Mouse (Mus musculus) midbrain, embryonic 10.5 days (tissue): Measurements from ENCODE around the gene Fpgs. TPM values are rescaled to one million over a fixed set of nuclear protein-coding genes. Genes with fewer than 3 reads are reported as not detected.
A peak's percentile ranks its signal among the peaks of the same experiment; 100 is the strongest.

Experiments used
- DNase-seq: peaks from one replicate; pipeline ENCODE4 v3.0.0-alpha.2; 2017; ENCODE audit warnings: low spot score
- H3K27ac ChIP-seq: fragments of 300-500 bp; sonication (generic); replicated peaks from 2 replicates; pipeline ENCODE4 v1.5.1; 2016; ENCODE audit warnings: mild to moderate bottlenecking
- H3K27me3 ChIP-seq: fragments of 300-500 bp; sonication (generic); 2 replicates; pipeline ENCODE4 v1.6.1; 2016; ENCODE audit warnings: low read depth, mild to moderate bottlenecking; ENCODE audit not compliant: poor library complexity, severe bottlenecking
- H3K36me3 ChIP-seq: fragments of 300-500 bp; sonication (generic); 2 replicates; pipeline ENCODE4 v1.6.1; 2016; ENCODE audit warnings: mild to moderate bottlenecking, moderate library complexity
- H3K4me1 ChIP-seq: fragments of 300-500 bp; sonication (generic); 2 replicates; pipeline ENCODE4 v1.6.1; 2016
- H3K4me3 ChIP-seq: fragments of 300-500 bp; sonication (generic); 2 replicates; pipeline ENCODE4 v1.5.1; 2016; ENCODE audit warnings: mild to moderate bottlenecking, moderate library complexity
- H3K9me3 ChIP-seq: fragments of 300-500 bp; sonication (generic); replicated peaks from 2 replicates; pipeline ENCODE4 v1.6.1; 2016; ENCODE audit warnings: mild to moderate bottlenecking
- WGBS: fragments of 180-500 bp; shearing (Covaris S2); methylation state at CpG from one replicate; pipeline ENCODE4 v1.1.7; 2016; 5-methylcytosine and 5-hydroxymethylcytosine counted together
- polyA plus RNA-seq: library from polyadenylated mRNA; unstranded; fragments of >200 nt; fragmentation: Nextera tagmentation; extraction: Ambion mirVana; gene quantifications from 2 replicates; pipeline ENCODE4 v1.2.1, GENCODE M21; 2016

Fpgs gene
- polyA plus RNA-seq, 1 experiment from 2014 or later: 27.9 TPM

DNA sequence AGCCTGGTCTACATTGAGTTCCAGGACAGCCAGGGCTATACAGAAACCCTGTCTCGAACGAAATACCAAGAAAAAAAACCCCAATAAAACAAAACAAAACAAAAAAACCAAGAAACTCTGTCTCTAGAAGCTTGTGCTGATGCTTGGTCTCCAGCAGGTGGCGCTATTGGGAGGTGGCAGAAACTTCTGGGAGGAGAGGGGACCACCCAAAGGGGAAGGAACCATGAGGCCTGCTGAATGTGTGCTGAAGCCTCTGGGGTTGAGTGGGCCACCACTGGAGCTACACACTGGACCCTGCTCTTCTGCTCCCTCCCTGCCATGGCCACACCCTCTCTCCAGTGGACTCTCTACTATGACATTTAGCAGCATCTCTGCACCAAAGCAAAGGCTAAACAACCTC lies 4.7 kb upstream of the Fpgs start:
- peaks cover 79% of the 10 kb centered on the region for H3K36me3 ChIP-seq
- no peaks in the 10 kb centered on the region for H3K27me3 ChIP-seq
- H3K27ac ChIP-seq: no peak overlapping the region
- peak; percentile 71 for DNase-seq
- 58% methylated on average over 3 of the region's 3 CpGs for WGBS
- no peak overlapping the region for H3K4me3 ChIP-seq
- H3K9me3 ChIP-seq: no peaks in the 10 kb centered on the region
- peaks cover 24% of the 10 kb centered on the region for H3K4me1 ChIP-seq

DNA sequence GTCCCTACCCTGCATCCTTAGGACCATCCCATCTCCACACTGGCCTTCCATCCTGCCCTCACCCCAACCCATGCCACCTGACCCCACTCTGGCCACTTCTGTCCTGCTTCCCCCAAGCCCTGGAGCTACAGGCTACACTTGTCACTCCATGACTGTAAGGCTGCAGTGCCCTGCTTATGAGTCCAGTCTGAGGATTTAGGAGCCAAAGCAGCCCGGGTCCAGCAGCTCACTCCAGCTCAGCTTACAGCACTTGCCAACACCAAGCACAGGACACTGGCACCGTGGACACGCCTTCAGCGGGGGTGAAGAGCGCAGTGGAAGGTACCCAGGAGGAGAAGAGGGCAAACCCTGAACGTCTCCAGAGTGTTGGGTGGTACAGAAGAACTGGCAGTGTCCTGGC lies 3.0 kb upstream of the Fpgs start:
- peaks cover 14% of the 10 kb centered on the region for H3K4me1 ChIP-seq
- DNase-seq: no peak
- no peak overlapping the region for H3K4me3 ChIP-seq
- H3K27me3 ChIP-seq: no peaks in the 10 kb centered on the region
- 95% methylated on average over 6 of the region's 6 CpGs for WGBS
- H3K9me3 ChIP-seq: no peaks in the 10 kb centered on the region
- no peak overlapping the region for H3K27ac ChIP-seq
- H3K36me3 ChIP-seq: peaks cover 95% of the 10 kb centered on the region

DNA sequence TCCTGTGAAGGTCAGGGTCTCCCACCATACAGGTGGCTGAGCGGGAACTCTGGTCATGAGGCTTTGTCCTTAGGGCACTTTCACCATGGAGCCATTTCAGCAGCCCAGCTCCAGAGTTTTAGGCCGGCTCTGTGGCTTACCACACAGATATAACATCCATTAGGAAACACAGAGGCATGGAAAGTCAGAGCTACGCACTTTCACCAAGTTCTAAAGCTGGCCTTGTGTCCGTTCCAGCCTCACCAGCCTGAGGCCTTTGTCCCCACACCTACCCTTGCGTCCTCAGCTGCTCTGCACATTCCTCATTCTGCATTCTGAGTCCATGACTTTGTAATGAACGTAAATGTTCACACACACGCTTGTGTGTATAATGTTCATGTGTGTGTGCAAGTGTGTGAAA lies 1.1 kb upstream of the Fpgs start:
- Histone ChIP-seq H3K4me1 (peaks cover 7% of the 10 kb centered on the region; the same call in 1 of the 2 replicates), H3K9me3 (no peaks in the 10 kb centered on the region), H3K36me3 (peaks cover 80% of the 10 kb centered on the region), H3K27ac (no peak overlapping the region), H3K4me3 (no peak overlapping the region), H3K27me3 (no peaks in the 10 kb centered on the region)
- WGBS: 96% methylated on average over 7 of the region's 7 CpGs
- no peak for DNase-seq

DNA sequence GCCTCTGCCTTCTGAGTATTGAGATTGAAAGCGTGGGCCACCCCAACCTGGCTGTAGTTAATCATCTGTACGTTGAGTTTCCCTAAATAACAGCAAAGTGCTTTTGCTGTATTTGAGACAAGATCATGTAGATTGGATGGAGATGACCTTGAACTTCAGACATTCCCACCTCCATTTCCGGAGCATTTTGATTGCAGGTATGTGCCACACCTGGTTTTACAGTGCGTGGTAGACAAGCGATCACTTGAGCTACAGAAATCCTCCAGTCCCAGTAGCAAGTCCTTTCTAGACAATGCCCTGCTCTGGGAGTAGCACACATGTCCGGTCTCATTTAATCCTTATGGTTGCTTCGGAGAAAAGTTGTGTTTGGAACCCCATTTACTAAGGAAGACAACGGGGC lies 899 bp downstream of the Fpgs start:
- Histone ChIP-seq H3K4me1 (0 out of 2 replicates have a peak, but pooled peaks cover 3% of the 10 kb centered on the region), H3K4me3 (no peak overlapping the region), H3K9me3 (no peaks in the 10 kb centered on the region), H3K27ac (no peak overlapping the region), H3K36me3 (peaks cover 61% of the 10 kb centered on the region), H3K27me3 (no peaks in the 10 kb centered on the region)
- no peak for DNase-seq
- WGBS: 96% methylated on average over 8 of the region's 8 CpGs

DNA sequence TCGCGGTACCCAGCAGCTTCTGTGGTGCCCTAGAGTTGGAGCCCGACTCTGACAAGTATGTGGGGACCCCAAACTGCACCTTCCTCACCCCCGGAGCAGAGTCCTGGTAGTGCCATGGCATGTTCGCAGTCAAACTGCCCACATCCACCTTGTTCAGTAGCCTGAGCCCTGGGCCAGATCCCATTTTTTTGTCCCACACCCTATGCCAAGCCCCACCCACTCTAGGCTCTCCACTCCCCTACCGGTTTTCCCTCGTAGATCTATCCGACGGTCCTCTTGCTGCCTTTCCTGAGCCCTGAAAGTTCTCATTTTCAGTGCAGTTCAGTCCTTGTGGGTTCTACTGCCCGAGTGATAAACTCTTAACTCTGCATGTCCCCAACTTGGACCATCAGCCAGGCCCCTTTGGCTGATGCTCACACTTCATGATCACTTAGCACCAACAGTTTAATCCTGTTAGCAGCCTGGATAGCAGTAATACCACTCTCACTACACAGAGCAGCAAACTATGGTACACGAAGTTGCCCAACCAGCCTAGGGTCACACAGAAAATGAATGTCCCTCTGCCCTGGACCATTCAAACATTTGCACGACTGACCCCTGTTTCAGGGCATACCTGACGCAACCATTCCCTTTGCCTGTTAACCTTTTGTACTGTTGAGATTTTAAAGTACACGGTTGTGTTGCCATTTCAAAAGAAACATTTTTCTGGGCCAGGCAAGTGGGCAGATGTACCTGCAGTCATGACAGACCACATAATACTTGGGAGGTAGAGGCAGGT lies 2.8 kb downstream of the Fpgs start:
- Histone ChIP-seq H3K4me1 (0 out of 2 replicates have a peak, but pooled peaks cover 3% of the 10 kb centered on the region), H3K36me3 (peaks cover 42% of the 10 kb centered on the region), H3K27ac (no peak overlapping the region), H3K9me3 (no peaks in the 10 kb centered on the region), H3K27me3 (no peaks in the 10 kb centered on the region), H3K4me3 (no peak overlapping the region)
- WGBS: 89% methylated on average over 14 of the region's 14 CpGs
- no peak for DNase-seq

DNA sequence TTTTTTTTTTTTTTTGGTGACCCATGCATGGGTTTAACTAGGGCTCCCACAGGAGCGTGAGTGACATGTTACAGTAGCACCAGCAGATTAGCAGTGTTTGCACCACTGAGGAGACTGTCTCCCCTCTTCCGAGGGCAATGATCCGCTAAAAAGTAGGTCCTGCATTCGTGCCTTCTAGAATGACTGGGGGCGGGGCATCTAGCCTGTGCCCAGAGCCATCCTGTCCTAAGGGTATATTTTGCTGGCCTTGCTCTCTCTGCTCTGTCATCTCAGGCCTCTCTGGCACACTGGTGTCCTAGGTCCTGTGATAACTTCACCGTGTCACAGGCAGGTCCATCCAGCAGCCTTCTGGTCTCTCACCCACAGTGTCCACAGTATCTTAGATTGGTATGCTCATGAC lies 4.3 kb downstream of the Fpgs start:
- Histone ChIP-seq H3K4me1 (0 out of 2 replicates have a peak, but pooled peaks cover 3% of the 10 kb centered on the region), H3K4me3 (no peak overlapping the region), H3K9me3 (no peaks in the 10 kb centered on the region), H3K27ac (no peak overlapping the region), H3K36me3 (peaks cover 27% of the 10 kb centered on the region), H3K27me3 (no peaks in the 10 kb centered on the region)
- no peak for DNase-seq
- 86% methylated on average over 6 of the region's 6 CpGs for WGBS

DNA sequence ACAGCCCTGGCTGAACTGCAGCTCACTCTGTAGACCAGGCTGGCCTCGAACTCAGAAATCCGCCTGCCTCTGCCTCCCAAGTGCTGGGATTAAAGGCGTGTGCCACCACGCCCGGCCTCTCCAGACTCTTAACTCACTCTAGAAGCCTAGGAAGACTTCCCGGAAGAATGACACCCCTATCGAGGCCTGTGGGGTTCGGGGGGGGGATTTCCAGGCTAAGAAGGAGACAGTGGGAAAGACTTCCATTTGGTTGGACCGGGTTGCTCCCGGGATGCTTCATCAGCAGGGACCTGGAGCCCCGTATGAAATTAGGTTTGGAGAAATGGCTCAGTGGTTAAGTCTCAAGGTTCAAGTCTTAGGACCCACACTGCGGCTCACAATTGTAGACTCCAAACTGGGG lies 9.3 kb downstream of the Fpgs start:
- peak overlapping the region; percentile 90 for H3K4me3 ChIP-seq
- peak overlapping the region; percentile 91 for H3K27ac ChIP-seq
- no peak for DNase-seq
- H3K4me1 ChIP-seq: peaks cover 36% of the 10 kb centered on the region
- 90% methylated on average over 12 of the region's 12 CpGs for WGBS
- H3K9me3 ChIP-seq: no peaks in the 10 kb centered on the region
- no peaks in the 10 kb centered on the region for H3K27me3 ChIP-seq
- H3K36me3 ChIP-seq: peaks cover 5% of the 10 kb centered on the region; the same call in 1 of the 2 replicates

DNA sequence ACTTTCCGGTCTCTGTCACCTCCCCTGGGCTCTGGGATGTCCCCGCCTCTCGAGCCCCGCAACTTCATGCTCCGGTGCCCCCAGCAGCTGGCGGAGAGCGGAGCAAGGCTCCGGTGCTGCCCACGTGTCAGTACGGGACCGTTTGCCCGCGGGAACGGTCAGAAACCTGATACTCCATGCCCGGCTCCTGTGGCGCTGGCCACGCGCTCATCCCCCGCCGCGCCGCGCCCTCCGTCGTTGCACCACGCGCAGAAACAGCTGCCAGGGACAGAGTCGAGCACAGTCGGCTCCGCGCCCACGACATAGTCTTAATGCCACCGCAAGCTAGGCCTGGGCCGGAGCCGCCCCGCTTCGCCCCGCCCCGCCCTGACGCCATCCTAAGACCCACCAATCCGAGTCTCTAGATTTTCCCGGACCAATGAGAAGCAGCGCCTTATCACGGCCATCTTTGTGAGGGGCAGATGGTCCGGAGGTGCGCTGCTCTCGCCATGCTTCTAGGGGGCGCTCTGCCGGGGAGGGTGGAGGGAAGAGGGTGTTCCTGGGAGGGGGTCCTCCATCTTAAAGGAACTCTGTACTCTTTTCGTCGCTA lies 10.0 kb downstream of the Fpgs start:
- WGBS: under 1% methylated on average over 51 of the region's 51 CpGs
- Histone ChIP-seq H3K9me3 (no peaks in the 10 kb centered on the region), H3K4me1 (peaks cover 40% of the 10 kb centered on the region), H3K27ac (peak overlapping the region; percentile 91), H3K4me3 (peak overlapping the region; percentile 90), H3K27me3 (no peaks in the 10 kb centered on the region), H3K36me3 (peaks cover 5% of the 10 kb centered on the region; the same call in 1 of the 2 replicates)
- peak; percentile 96 for DNase-seq

DNA sequence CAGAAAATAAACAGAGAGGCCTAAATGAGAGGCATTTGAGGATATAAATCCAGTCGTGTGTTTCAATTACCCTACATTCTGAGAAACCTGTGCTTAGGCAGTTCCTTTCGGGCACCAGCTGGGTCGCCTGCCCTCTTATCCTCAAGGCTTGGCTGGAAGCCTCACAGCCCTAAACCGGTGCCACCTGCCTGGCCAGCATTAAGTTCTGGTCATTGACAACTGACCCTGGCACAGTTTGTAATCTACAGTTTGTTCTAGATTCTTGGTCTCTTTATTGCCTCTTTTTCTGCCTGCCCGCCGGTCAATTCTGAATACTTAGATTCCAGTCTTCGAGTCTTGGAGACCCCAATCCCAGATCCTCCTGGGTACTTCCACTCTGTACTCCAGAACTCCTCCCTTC lies 10.7 kb downstream of the Fpgs start:
- Histone ChIP-seq H3K4me3 (peak overlapping the region; percentile 90), H3K9me3 (no peaks in the 10 kb centered on the region), H3K27ac (peak overlapping the region; percentile 91), H3K27me3 (no peaks in the 10 kb centered on the region), H3K36me3 (peaks cover 6% of the 10 kb centered on the region; the same call in 1 of the 2 replicates), H3K4me1 (peaks cover 40% of the 10 kb centered on the region)
- 25% methylated on average over 7 of the region's 7 CpGs for WGBS
- no peak for DNase-seq

DNA sequence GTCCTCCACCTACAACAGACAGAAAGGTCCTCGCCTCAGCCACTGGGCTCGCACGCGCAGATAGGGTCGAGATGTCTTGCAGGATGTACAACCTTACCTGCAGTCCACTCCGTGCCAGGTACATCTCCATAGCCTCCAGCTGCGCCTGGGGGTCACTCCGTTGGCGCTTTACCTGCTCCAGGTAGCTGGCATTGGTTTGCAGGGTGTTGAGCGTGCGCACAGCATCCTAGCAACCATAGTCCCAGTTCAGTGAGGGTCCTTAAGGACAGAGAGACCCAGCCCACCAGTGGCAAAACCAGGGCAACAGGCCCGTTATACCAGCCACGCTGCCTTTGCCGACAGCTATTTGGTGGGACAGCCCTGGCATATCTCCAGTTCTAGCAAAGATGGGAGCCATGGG lies 11.4 kb downstream of the Fpgs start:
- Histone ChIP-seq H3K9me3 (no peaks in the 10 kb centered on the region), H3K4me3 (peak overlapping the region; percentile 90; the same call in 1 of the 2 replicates), H3K27ac (no peak overlapping the region), H3K36me3 (peaks cover 14% of the 10 kb centered on the region), H3K4me1 (peaks cover 40% of the 10 kb centered on the region), H3K27me3 (no peaks in the 10 kb centered on the region)
- DNase-seq: no peak
- 96% methylated on average over 14 of the region's 14 CpGs for WGBS

DNA sequence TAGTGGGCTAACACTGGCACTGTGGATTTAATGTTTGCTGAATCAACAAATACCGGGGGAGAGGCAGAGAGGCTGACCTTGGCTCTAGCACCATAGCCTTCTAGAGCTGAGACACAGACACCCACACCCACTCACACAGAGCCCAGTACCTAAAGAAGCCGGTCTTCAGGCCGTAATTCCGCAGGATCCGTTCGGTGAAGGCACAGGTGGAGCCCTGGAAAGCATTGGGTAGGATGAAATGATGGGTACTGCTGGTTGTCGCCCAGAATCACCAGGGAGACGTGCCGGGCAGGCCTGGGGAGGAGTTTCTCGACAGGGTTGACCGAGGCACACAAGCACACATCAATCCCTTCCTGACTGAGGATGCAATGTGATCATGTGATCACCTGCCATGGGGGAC lies 12.9 kb downstream of the Fpgs start:
- Histone ChIP-seq H3K9me3 (no peaks in the 10 kb centered on the region), H3K27me3 (no peaks in the 10 kb centered on the region), H3K4me3 (no peak overlapping the region), H3K36me3 (peaks cover 29% of the 10 kb centered on the region), H3K4me1 (peaks cover 40% of the 10 kb centered on the region), H3K27ac (no peak overlapping the region)
- 91% methylated on average over 11 of the region's 11 CpGs for WGBS
- DNase-seq: no peak

DNA sequence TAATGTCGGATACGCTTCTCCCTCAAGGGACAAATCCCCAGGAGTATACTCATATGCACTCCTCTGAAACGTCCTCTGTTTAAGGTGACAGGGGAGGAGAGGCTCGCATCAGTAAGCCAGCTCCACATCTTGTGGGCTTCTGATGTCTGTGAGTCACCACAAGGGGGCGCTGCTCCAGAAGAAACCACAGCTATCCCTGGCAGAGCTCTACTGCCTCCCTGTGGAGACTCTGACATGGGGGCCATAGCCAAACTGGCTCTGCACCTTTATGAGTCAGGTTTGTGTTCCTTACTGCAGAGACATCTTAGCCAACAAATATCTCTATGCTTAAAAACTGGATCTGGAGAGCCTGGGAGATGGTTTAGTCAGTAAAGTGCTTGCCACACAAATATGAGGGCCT lies 14.5 kb downstream of the Fpgs start:
- Histone ChIP-seq H3K9me3 (no peaks in the 10 kb centered on the region), H3K27me3 (no peaks in the 10 kb centered on the region), H3K4me3 (no peak overlapping the region; the same call in 1 of the 2 replicates), H3K36me3 (peaks cover 45% of the 10 kb centered on the region), H3K27ac (no peak overlapping the region), H3K4me1 (peaks cover 37% of the 10 kb centered on the region)
- DNase-seq: peak; percentile 86
- 28% methylated on average over 5 of the region's 5 CpGs for WGBS

DNA sequence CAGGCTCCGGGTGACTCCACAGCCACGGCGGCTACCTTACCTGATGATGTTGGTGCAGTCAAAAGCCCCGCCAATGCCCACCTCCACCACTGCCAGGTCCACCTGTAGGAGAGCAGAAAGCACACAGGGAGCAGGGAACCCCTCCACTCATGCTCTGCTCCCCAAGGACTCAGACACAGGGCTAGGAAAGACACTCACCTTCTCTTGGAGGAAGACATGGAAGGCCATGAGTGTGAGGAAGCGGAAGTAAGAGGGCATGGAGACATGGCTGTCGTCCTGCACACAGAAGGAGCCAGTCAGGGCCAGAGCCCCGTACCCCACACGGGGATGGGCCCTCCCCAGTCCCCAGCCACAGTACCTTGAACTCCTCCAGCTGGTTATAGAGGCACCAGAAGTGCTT lies 16.4 kb downstream of the Fpgs start:
- peaks cover 62% of the 10 kb centered on the region for H3K36me3 ChIP-seq
- peaks cover 20% of the 10 kb centered on the region for H3K4me1 ChIP-seq
- no peaks in the 10 kb centered on the region for H3K27me3 ChIP-seq
- H3K9me3 ChIP-seq: no peaks in the 10 kb centered on the region
- no peak for DNase-seq
- H3K4me3 ChIP-seq: no peak overlapping the region
- WGBS: 95% methylated on average over 8 of the region's 8 CpGs
- H3K27ac ChIP-seq: no peak overlapping the region; the same call in 1 of the 2 replicates
